Mouse (Mus musculus) intestine, embryonic 16.5 days (tissue): Measurements from ENCODE around the gene Hba-x. TPM values are rescaled to one million over a fixed set of nuclear protein-coding genes. Genes with fewer than 3 reads are reported as not detected.
"Not testable (repeated sequence)": the region's sequence is repeated elsewhere in the genome, so short reads cannot be mapped to it uniquely, and the experiment has no call there.

ENCODE experiments used
- ATAC-seq: fragments of 200-750 bp; cut with Nextera tagmentation; 2 replicates; pipeline ENCODE4 v1.8.0; 2017; ENCODE audit warnings: moderate TSS enrichment, moderate library complexity
- H3K27ac ChIP-seq: fragments of 300-500 bp; sonication (generic); 2 replicates; pipeline ENCODE4 v1.5.1; 2014; ENCODE audit warnings: mild to moderate bottlenecking, low read length
- H3K27me3 ChIP-seq: fragments of 300-500 bp; sonication (generic); replicated peaks from 2 replicates; pipeline ENCODE4 v1.6.1; 2014; ENCODE audit warnings: low read length, control low read depth, mixed read lengths; ENCODE audit not compliant: control insufficient read depth, insufficient read depth
- H3K36me3 ChIP-seq: fragments of 300-500 bp; sonication (generic); 2 replicates; pipeline ENCODE4 v1.6.1; 2014; ENCODE audit warnings: low read length, control low read depth; ENCODE audit not compliant: control insufficient read depth, insufficient read depth
- H3K4me1 ChIP-seq: fragments of 300-500 bp; sonication (generic); 2 replicates; pipeline ENCODE4 v1.6.1; 2014; ENCODE audit warnings: low read length, control low read depth, mixed read lengths; ENCODE audit not compliant: control insufficient read depth, insufficient read depth
- H3K4me2 ChIP-seq: fragments of 300-500 bp; sonication (generic); 2 replicates; pipeline ENCODE4 v1.6.1; 2014; ENCODE audit warnings: low read depth, low read length, control low read depth
- H3K4me3 ChIP-seq: fragments of 300-500 bp; sonication (generic); 2 replicates; pipeline ENCODE4 v1.5.1; 2014; ENCODE audit warnings: mild to moderate bottlenecking, low read length
- H3K9ac ChIP-seq: fragments of 300-500 bp; sonication (generic); 2 replicates; pipeline ENCODE4 v1.6.1; 2014; ENCODE audit warnings: low read depth, low read length
- H3K9me3 ChIP-seq: fragments of 300-500 bp; sonication (generic); 2 replicates; pipeline ENCODE4 v1.6.1; 2016; ENCODE audit warnings: low read length, control low read depth; ENCODE audit not compliant: control insufficient read depth
- WGBS: fragments of 180-500 bp; shearing (Covaris S2); extraction: QIAGEN DNeasy Blood & Tissue Kit; methylation state at CpG from one replicate; pipeline ENCODE4 v1.1.7; 2014; 5-methylcytosine and 5-hydroxymethylcytosine counted together
- polyA plus RNA-seq: library from polyadenylated mRNA; unstranded; fragments of >200 nt; fragmentation: Nextera tagmentation; extraction: Ambion mirVana; gene quantifications from 2 replicates; pipeline ENCODE4 v1.2.1, GENCODE M21; 2015

Hba-x gene
- polyA plus RNA-seq, 1 experiment from 2014 or later = 16.4 TPM

GRCm38 (mm10) chr11:32293479-32293878, 17.3 kb downstream of the Hba-x start:
- ATAC-seq, H3K27me3 ChIP-seq, H3K4me2 ChIP-seq, H3K27ac ChIP-seq, H3K36me3 ChIP-seq, H3K4me3 ChIP-seq, H3K9ac ChIP-seq, H3K9me3 ChIP-seq, H3K4me1 ChIP-seq: not testable (repeated sequence)
- 51% methylated on average over 3 of the region's 3 CpGs for WGBS

GRCm38 (mm10) chr11:32296203-32296602, 20.0 kb downstream of the Hba-x start, which contains the start of gene Hba-a2:
Gene Hba-a2 (plus strand): TSS chr11:32296489.
- H3K4me2 ChIP-seq, H3K36me3 ChIP-seq, H3K9ac ChIP-seq, H3K27ac ChIP-seq, H3K4me1 ChIP-seq, H3K4me3 ChIP-seq, H3K27me3 ChIP-seq, H3K9me3 ChIP-seq: not testable (repeated sequence)
- peak; percentile 69 for ATAC-seq
- no CpG with 5 or more reads among the region's 4 CpGs for WGBS

GRCm38 (mm10) chr11:32297417-32297816, 21.2 kb downstream of the Hba-x start:
- not testable (repeated sequence) for H3K4me2 ChIP-seq, H3K4me1 ChIP-seq, ATAC-seq, H3K9ac ChIP-seq, H3K9me3 ChIP-seq, H3K27me3 ChIP-seq, H3K27ac ChIP-seq, H3K4me3 ChIP-seq, H3K36me3 ChIP-seq
- 41% methylated on average over 2 of the region's 2 CpGs for WGBS

- no peaks in the 10 kb centered on the region for H3K36me3 ChIP-seq
- WGBS = 85% methylated on average over 1 of the region's 1 CpGs
- no peaks in the 10 kb centered on the region for H3K4me1 ChIP-seq
- no peaks in the 10 kb centered on the region; the same call in 1 of the 2 replicates for H3K27me3 ChIP-seq
- no peak overlapping the region for H3K27ac ChIP-seq
- no peak overlapping the region for H3K4me2 ChIP-seq
- H3K9ac ChIP-seq = no peak overlapping the region
- H3K9me3 ChIP-seq = no peaks in the 10 kb centered on the region
- ATAC-seq = peak; percentile 10; the same call in 1 of the 2 replicates
- H3K4me3 ChIP-seq = no peak overlapping the region
Observed at GRCm38 (mm10) chr11:32297866-32298531, 21.8 kb downstream of the Hba-x start.

GRCm38 (mm10) chr11:32298532-32298918, 22.3 kb downstream of the Hba-x start:
- ATAC-seq = peak; percentile 15; the same call in 1 of the 2 replicates
- no peak overlapping the region for H3K9ac ChIP-seq
- H3K36me3 ChIP-seq = no peaks in the 10 kb centered on the region
- H3K9me3 ChIP-seq = no peaks in the 10 kb centered on the region
- no peak overlapping the region for H3K4me2 ChIP-seq
- no peaks in the 10 kb centered on the region for H3K4me1 ChIP-seq
- no peaks in the 10 kb centered on the region; the same call in 1 of the 2 replicates for H3K27me3 ChIP-seq
- 92% methylated on average over 2 of the region's 2 CpGs for WGBS
- no peak overlapping the region for H3K4me3 ChIP-seq
- H3K27ac ChIP-seq = no peak overlapping the region

- not testable (repeated sequence) for H3K36me3 ChIP-seq, H3K4me1 ChIP-seq, H3K4me3 ChIP-seq, H3K27me3 ChIP-seq, H3K9ac ChIP-seq, H3K27ac ChIP-seq, H3K9me3 ChIP-seq
- 6% methylated on average over 16 of the region's 16 CpGs for WGBS
- peak within 1 kb of the TSS; percentile 46 for H3K4me2 ChIP-seq
- peak; percentile 49 for ATAC-seq
Observed at GRCm38 (mm10) chr11:32299865-32300264, 23.7 kb downstream of the Hba-x start, which contains the start of gene Hbq1a. Gene Hbq1a (plus strand): TSS chr11:32300069.

GRCm38 (mm10) chr11:32300279-32301267, 24.4 kb downstream of the Hba-x start:
- peak; percentile 29; the same call in 1 of the 2 replicates for ATAC-seq
- Histone ChIP-seq H3K4me3 (no peak overlapping the region), H3K4me2 (peak overlapping the region; percentile 46), H3K4me1 (no peaks in the 10 kb centered on the region), H3K36me3 (no peaks in the 10 kb centered on the region), H3K9ac (no peak overlapping the region), H3K9me3 (no peaks in the 10 kb centered on the region), H3K27me3 (no peaks in the 10 kb centered on the region), H3K27ac (no peak overlapping the region)
- WGBS = 49% methylated on average over 14 of the region's 17 CpGs

GRCm38 (mm10) chr11:32301506-32301905, 25.3 kb downstream of the Hba-x start:
- no peak overlapping the region for H3K9ac ChIP-seq
- 80% methylated on average over 1 of the region's 1 CpGs for WGBS
- no peaks in the 10 kb centered on the region for H3K27me3 ChIP-seq
- H3K27ac ChIP-seq = no peak overlapping the region
- H3K36me3 ChIP-seq = no peaks in the 10 kb centered on the region
- no peaks in the 10 kb centered on the region for H3K9me3 ChIP-seq
- no peak for ATAC-seq
- no peak overlapping the region for H3K4me3 ChIP-seq
- no peak overlapping the region for H3K4me2 ChIP-seq
- no peaks in the 10 kb centered on the region for H3K4me1 ChIP-seq

GRCm38 (mm10) chr11:32302824-32303419, 26.7 kb downstream of the Hba-x start:
- H3K27ac ChIP-seq = no peak overlapping the region
- no peaks in the 10 kb centered on the region for H3K4me1 ChIP-seq
- H3K4me2 ChIP-seq = no peak overlapping the region
- H3K9ac ChIP-seq = no peak overlapping the region
- H3K27me3 ChIP-seq = no peaks in the 10 kb centered on the region
- no peaks in the 10 kb centered on the region for H3K9me3 ChIP-seq
- WGBS = 44% methylated on average over 2 of the region's 2 CpGs
- H3K4me3 ChIP-seq = no peak overlapping the region
- ATAC-seq = no peak
- H3K36me3 ChIP-seq = no peaks in the 10 kb centered on the region
